Mouse (Mus musculus) limb, embryonic 14.5 days (tissue): ENCODE measurements at regions not wholly inside any gene's neighbourhood (a gene's known extent, or its start where the extent isn't known, plus 50 kb on each side); places are given as distances from the start of the nearest gene placed in this dataset.

Source experiments
- ATAC-seq: fragments of 200-750 bp; cut with Nextera tagmentation; 2 replicates; pipeline ENCODE4 v1.8.0; 2017; ENCODE audit warnings: low read depth, moderate number of reproducible peaks, moderate TSS enrichment; ENCODE audit not compliant: low FRiP score
- DNase-seq: peaks from one replicate; pipeline ENCODE4 v3.0.0-alpha.2; 2015; ENCODE audit warnings: low spot score
- H3K27ac ChIP-seq: fragments of 300-500 bp; sonication (generic); replicated peaks from 2 replicates; pipeline ENCODE4 v1.5.1; 2014; ENCODE audit warnings: low read depth, mild to moderate bottlenecking, low read length, moderate library complexity, mixed read lengths
- H3K27me3 ChIP-seq: fragments of 300-500 bp; sonication (generic); 2 replicates; pipeline ENCODE4 v1.6.1; 2014; ENCODE audit warnings: low read length, mixed read lengths; ENCODE audit not compliant: control insufficient read depth, insufficient read depth
- H3K36me3 ChIP-seq: fragments of 300-500 bp; sonication (generic); 2 replicates; pipeline ENCODE4 v1.6.1; 2014; ENCODE audit warnings: mild to moderate bottlenecking, low read length, moderate library complexity, mixed read lengths; ENCODE audit not compliant: control insufficient read depth, insufficient read depth
- H3K4me1 ChIP-seq: fragments of 300-500 bp; sonication (generic); 2 replicates; pipeline ENCODE4 v1.6.1; 2014; ENCODE audit warnings: antibody characterized with exemption, low read length, mixed read lengths; ENCODE audit not compliant: control insufficient read depth, insufficient read depth
- H3K4me2 ChIP-seq: fragments of 300-500 bp; sonication (generic); replicated peaks from 2 replicates; pipeline ENCODE4 v1.6.1; 2014; ENCODE audit warnings: low read depth, mild to moderate bottlenecking, low read length, moderate library complexity; ENCODE audit not compliant: severe bottlenecking
- H3K4me3 ChIP-seq: fragments of 300-500 bp; sonication (generic); replicated peaks from 2 replicates; pipeline ENCODE4 v1.5.1; 2014; ENCODE audit warnings: low read length
- H3K9ac ChIP-seq: fragments of 300-500 bp; sonication (generic); 2 replicates; pipeline ENCODE4 v1.6.1; 2014; ENCODE audit warnings: mild to moderate bottlenecking, low read depth, low read length, moderate library complexity; ENCODE audit not compliant: severe bottlenecking
- H3K9me3 ChIP-seq: fragments of 300-500 bp; sonication (generic); 2 replicates; pipeline ENCODE4 v1.6.1; 2016; ENCODE audit warnings: low read length; ENCODE audit not compliant: control insufficient read depth
- POLR2A ChIP-seq: fragments of 200-500 bp; IDR thresholded peaks from 2 replicates; pipeline ENCODE4 v1.8.0; 2012; ENCODE audit warnings: inconsistent platforms, mild to moderate bottlenecking, moderate library complexity, borderline replicate concordance; ENCODE audit not compliant: insufficient read depth, insufficient read length; ENCODE audit errors: extremely low read depth
- WGBS: fragments of 180-500 bp; shearing (Covaris S2); extraction: QIAGEN DNeasy Blood & Tissue Kit; methylation state at CpG from one replicate; pipeline ENCODE4 v1.1.7; 2014; 5-methylcytosine and 5-hydroxymethylcytosine counted together

GRCm38 (mm10) chr5:33548800-33549199 lies 80.6 kb downstream of the Fam53a start:
- H3K36me3 ChIP-seq: no peaks in the 10 kb centered on the region

GRCm38 (mm10) chr5:33543372-33543771 lies 86.1 kb downstream of the Fam53a start:
- Histone ChIP-seq H3K36me3 (no peaks in the 10 kb centered on the region), H3K4me3 (no peak overlapping the region), H3K27me3 (peaks cover 45% of the 10 kb centered on the region), H3K27ac (no peak overlapping the region), H3K9ac (no peak overlapping the region), H3K9me3 (no peaks in the 10 kb centered on the region), H3K4me2 (no peak overlapping the region), H3K4me1 (no peaks in the 10 kb centered on the region)
- no peak for ATAC-seq
- DNase-seq: no peak
- 22% methylated on average over 5 of the region's 5 CpGs for WGBS
- no peak for TF ChIP-seq POLR2A

More at GRCm38 (mm10) chr5:33548800-33549199, 80.6 kb downstream of the Fam53a start:
- no peak overlapping the region for H3K4me3 ChIP-seq
- DNase-seq: no peak
- no peak overlapping the region for H3K27ac ChIP-seq
- H3K27me3 ChIP-seq: 0 out of 2 replicates have a peak, but pooled peaks cover 1% of the 10 kb centered on the region
- no peak for ATAC-seq
- no peaks in the 10 kb centered on the region for H3K9me3 ChIP-seq
- no peak overlapping the region for H3K9ac ChIP-seq
- H3K4me2 ChIP-seq: no peak overlapping the region
- no peaks in the 10 kb centered on the region for H3K4me1 ChIP-seq
- no peak for TF ChIP-seq POLR2A
- 71% methylated on average over 2 of the region's 2 CpGs for WGBS

DNA sequence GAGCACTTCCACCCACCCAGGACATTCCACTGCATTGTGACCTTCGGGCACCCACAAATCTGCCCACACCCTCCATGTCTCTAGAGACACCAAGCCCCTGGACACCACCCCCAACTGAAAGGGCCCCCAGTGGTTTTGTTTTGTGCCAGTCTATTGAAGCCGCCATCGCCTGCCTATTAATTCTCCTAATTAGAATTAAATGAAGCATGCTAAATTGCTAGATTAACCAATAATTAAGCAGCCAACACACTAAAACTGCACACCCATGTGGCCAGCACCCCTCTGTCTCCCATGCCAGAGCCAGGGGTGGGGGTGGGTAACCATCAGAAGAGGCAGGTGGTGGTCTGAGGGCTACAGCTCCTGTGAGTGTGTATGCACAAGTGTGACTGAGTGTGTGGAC lies 86.8 kb downstream of the Fam53a start:
- H3K4me2 ChIP-seq: no peak overlapping the region
- ATAC-seq (no peak), DNase-seq (no peak)
- no peaks in the 10 kb centered on the region for H3K4me1 ChIP-seq
- TF ChIP-seq POLR2A: no peak
- no peaks in the 10 kb centered on the region for H3K9me3 ChIP-seq
- H3K27me3 ChIP-seq: peaks cover 51% of the 10 kb centered on the region
- H3K27ac ChIP-seq: no peak overlapping the region
- H3K9ac ChIP-seq: no peak overlapping the region
- no peak overlapping the region for H3K4me3 ChIP-seq
- WGBS: 74% methylated on average over 3 of the region's 3 CpGs
- H3K36me3 ChIP-seq: no peaks in the 10 kb centered on the region

DNA sequence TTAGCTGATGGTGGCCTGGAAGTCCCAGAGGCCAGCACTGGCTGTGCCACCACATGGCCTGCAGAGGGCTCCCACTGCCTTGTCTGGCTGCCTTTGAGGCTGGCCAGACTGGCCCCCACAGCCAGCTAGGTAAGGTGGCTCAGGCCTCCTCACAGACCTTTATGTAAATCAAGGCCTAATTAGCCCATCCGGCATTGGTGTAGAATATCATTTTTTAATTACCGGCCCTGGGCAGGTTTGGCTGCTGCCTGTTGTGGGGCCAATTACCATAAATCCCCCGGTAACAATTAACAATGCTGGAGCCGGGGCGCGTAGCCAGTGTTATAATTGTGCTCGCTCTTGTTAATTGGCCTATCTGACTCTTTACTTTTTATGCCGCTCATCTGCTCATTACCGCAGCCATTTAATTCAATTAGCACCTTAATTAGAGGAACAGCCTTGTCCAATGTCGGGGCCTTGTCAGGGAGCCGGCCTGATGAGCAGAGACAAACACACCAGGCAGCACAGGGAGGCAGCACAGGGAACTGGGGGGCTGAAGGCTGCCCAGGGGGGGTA lies 87.4 kb downstream of the Fam53a start:
- Histone ChIP-seq H3K27ac (no peak overlapping the region), H3K9ac (no peak overlapping the region), H3K4me2 (no peak overlapping the region), H3K4me1 (no peaks in the 10 kb centered on the region), H3K4me3 (no peak overlapping the region), H3K36me3 (no peaks in the 10 kb centered on the region), H3K9me3 (no peaks in the 10 kb centered on the region), H3K27me3 (peaks cover 55% of the 10 kb centered on the region)
- DNase-seq: no peak
- WGBS: 25% methylated on average over 11 of the region's 11 CpGs
- ATAC-seq: no peak
- no peak for TF ChIP-seq POLR2A

DNA sequence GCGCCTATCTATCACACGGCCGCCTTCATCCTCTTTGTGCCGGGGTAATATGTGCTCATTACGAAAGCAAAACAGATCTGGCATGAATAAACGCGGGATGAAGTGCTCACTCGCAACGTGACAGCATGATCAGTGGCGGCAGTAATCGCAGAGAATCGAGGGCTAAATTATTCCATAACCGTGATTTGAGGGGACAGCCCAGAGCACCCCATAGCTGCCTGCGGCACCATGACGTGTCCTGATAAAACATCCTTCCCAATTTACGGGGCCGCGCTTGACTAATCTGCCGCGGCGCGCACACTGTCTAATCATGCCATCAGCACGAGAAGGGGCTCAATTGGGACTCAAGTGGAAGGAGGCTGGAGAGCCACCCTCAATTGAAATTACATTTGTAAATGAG lies 89.2 kb downstream of the Fam53a start:
- Histone ChIP-seq H3K9ac (no peak overlapping the region), H3K36me3 (no peaks in the 10 kb centered on the region), H3K27me3 (peaks cover 65% of the 10 kb centered on the region), H3K4me2 (no peak overlapping the region), H3K4me3 (no peak overlapping the region), H3K27ac (no peak overlapping the region), H3K9me3 (no peaks in the 10 kb centered on the region), H3K4me1 (no peaks in the 10 kb centered on the region)
- 43% methylated on average over 23 of the region's 23 CpGs for WGBS
- DNase-seq (no peak), ATAC-seq (no peak)
- TF ChIP-seq POLR2A: no peak

DNA sequence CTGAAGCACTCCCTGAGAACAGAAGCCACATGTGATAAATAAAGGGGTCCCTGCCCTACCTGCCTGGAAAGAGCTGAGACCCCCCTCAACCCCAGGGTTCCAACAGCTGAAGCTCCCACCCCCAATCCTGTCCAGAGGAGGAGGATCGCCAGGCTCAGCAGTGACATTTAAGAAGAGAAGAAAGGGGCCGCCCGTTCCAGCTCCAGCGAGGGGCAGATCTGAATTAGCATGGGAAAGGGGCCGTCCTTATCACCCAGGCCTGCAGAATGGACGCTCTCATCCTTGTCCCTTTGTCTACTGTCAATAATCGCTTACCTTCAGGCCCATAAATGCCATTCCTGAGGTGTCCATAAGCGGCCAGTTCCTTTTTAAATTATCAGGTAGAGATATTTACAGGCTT lies 92.0 kb downstream of the Fam53a start:
- H3K27me3 ChIP-seq: peaks cover 80% of the 10 kb centered on the region
- 15% methylated on average over 8 of the region's 8 CpGs for WGBS
- no peak for ATAC-seq

More for the DNA sequence above, 92.0 kb downstream of the Fam53a start:
- DNase-seq: no peak
- TF ChIP-seq POLR2A: no peak
- Histone ChIP-seq H3K36me3 (no peaks in the 10 kb centered on the region), H3K4me2 (no peak overlapping the region), H3K9me3 (no peaks in the 10 kb centered on the region), H3K27ac (no peak overlapping the region), H3K4me1 (peaks cover 5% of the 10 kb centered on the region; the same call in 1 of the 2 replicates), H3K9ac (no peak overlapping the region), H3K4me3 (no peak overlapping the region)
